Mouse (Mus musculus) erythroblast, embryonic 14.5 days (primary cell): ENCODE results near the gene Rragd. TPM values are rescaled to one million over a fixed set of nuclear protein-coding genes. Genes with fewer than 3 reads are reported as not detected.
A peak's percentile ranks its signal among the peaks of the same experiment; 100 is the strongest.

ENCODE experiments used
- H3K27me3 ChIP-seq: 2 replicates; pipeline ENCODE4 v1.6.1; 2012; ENCODE audit warnings: inconsistent platforms; ENCODE audit not compliant: control insufficient read depth
- H3K36me3 ChIP-seq: 2 replicates; pipeline ENCODE4 v1.6.1; 2012; ENCODE audit warnings: mild to moderate bottlenecking, inconsistent platforms; ENCODE audit not compliant: control insufficient read depth
- H3K4me1 ChIP-seq: 2 replicates; pipeline ENCODE4 v1.6.1; 2012; ENCODE audit warnings: inconsistent platforms; ENCODE audit not compliant: control insufficient read depth
- H3K4me3 ChIP-seq: replicated peaks from 2 replicates; pipeline ENCODE3; 2012; ENCODE audit warnings: moderate library complexity, mild to moderate bottlenecking, inconsistent platforms
- H3K9me3 ChIP-seq: 2 replicates; pipeline ENCODE4 v1.6.1; 2012; ENCODE audit warnings: low read length, inconsistent platforms, mixed read lengths; ENCODE audit not compliant: control insufficient read depth
- GATA1 ChIP-seq: IDR thresholded peaks from 2 replicates; pipeline ENCODE4 v1.6.1; 2012; ENCODE audit warnings: low read length, inconsistent platforms, mixed read lengths
- TAL1 ChIP-seq: IDR thresholded peaks from 3 replicates; pipeline ENCODE4 v1.6.1; 2012; ENCODE audit warnings: low read length, inconsistent platforms, mixed read lengths
- polyA plus RNA-seq: library from polyadenylated mRNA; stranded (reverse); fragments of >175 nt; gene quantifications from 2 replicates; pipeline ENCODE4 v1.2.3, GENCODE M21; 2012

The Rragd gene
- polyA plus RNA-seq, 1 experiment, result 0.34 TPM

- peaks cover 68% of the 10 kb centered on the region for H3K27me3 ChIP-seq
- H3K4me3 ChIP-seq, result peak overlapping the region; percentile 82
- no peak for TF ChIP-seq GATA1
- no peak for TF ChIP-seq TAL1
- H3K4me1 ChIP-seq, result peaks cover 83% of the 10 kb centered on the region
- peaks cover 6% of the 10 kb centered on the region; the same call in 1 of the 2 replicates for H3K36me3 ChIP-seq
- H3K9me3 ChIP-seq, result peaks cover 14% of the 10 kb centered on the region
Observed at GRCm38 (mm10) chr4:32984242-32984641, 1.4 kb downstream of the Rragd start.

DNA sequence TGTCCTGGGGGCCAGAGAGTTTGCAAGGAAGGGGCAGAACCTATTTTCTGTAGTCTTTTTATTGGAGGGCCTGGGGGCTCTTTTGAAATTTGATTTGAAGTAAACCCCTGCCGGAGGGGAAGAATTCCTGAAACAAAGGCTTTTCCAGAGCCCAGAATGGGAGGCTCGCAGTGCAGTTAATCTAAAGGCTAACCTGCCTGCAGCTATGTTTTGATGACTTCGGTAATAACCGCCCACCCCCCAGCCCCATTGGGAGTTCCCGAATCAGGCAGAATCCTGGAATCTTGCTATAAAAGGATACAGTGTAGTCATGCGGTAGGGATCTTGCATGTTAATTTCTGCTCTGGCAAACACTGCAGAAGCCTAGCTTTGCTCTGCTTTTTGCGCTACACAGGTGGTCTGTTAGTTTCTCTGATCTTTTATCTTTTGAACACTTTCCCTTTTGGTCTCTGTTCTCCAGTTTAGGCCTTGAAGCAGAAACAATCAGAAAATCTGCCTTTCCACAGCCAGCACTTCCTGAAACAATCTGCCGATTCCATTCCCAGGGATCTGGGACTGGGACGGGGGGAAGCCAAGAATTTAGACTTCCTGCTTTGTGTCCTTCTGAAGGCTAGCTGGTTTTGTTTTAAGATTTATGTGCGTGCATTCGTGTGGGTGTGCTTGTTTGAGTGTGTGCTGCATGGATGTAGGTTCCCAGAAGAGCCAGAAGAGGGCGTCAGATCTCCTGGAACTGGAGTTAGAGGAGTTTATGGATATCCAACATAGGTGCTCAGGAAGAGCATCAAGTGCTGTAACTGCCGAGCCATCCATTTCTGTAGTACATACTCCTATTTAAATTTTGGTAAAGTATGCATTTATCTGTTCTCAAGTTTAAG is 2.2 kb downstream of the Rragd start:
- Histone ChIP-seq H3K9me3 (peaks cover 14% of the 10 kb centered on the region), H3K27me3 (peaks cover 64% of the 10 kb centered on the region), H3K36me3 (peaks cover 6% of the 10 kb centered on the region; the same call in 1 of the 2 replicates), H3K4me1 (peaks cover 79% of the 10 kb centered on the region), H3K4me3 (peak overlapping the region; percentile 82)
- TF ChIP-seq TAL1 (no peak), GATA1 (no peak)

DNA sequence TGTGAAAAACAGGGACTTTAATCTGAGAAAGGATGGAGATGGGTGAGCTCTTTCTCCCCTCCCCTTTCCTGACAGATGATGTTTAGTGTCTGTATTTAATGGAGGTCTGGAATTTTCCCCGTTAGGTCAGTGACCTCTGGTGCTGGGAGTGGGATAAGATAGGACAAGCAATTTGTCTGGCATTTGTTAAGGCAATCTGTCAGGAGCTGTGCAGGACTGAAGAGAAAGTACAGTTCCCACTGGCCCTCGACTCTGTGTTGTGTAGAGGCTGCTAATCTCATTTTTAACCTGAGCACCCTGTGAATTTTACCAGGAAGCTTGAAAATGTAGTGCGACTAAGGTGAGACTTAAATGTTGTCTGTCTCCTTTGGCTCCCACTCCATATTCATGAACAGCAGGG is 2.8 kb downstream of the Rragd start:
- Histone ChIP-seq H3K4me3 (peak overlapping the region; percentile 82), H3K36me3 (peaks cover 6% of the 10 kb centered on the region; the same call in 1 of the 2 replicates)
- no peak for TF ChIP-seq GATA1

DNA sequence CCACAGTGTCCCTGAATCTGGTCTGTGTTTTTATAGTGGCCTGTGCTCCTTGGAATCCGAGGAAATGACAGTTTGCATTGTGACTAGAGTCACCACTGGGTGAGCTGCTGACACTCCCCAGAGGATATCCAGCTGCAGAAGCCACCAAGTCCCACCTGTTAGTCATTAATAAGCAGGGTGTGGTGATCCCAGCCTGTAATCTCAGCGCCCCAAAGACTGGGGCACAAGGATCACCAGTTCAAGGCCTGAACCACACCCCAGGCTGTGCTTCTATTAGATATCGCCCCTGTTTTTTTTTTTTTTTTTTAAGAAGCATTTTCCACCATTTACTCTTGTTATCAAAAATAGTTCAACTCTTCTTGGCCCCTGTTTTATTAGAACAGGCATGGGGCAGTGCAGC is 4.2 kb downstream of the Rragd start:
- Histone ChIP-seq H3K9me3 (peaks cover 14% of the 10 kb centered on the region), H3K4me1 (peaks cover 72% of the 10 kb centered on the region), H3K36me3 (peaks cover 6% of the 10 kb centered on the region; the same call in 1 of the 2 replicates), H3K27me3 (peaks cover 59% of the 10 kb centered on the region), H3K4me3 (peak overlapping the region; percentile 82)
- TF ChIP-seq GATA1, result peak; percentile 70
- peak; percentile 79 for TF ChIP-seq TAL1

More for the DNA sequence above, 2.8 kb downstream of the Rragd start:
- peaks cover 83% of the 10 kb centered on the region for H3K4me1 ChIP-seq
- peaks cover 14% of the 10 kb centered on the region for H3K9me3 ChIP-seq
- peaks cover 63% of the 10 kb centered on the region for H3K27me3 ChIP-seq

- H3K4me1 ChIP-seq, result peaks cover 53% of the 10 kb centered on the region
- no peak for TF ChIP-seq TAL1
- H3K4me3 ChIP-seq, result no peak overlapping the region
- H3K9me3 ChIP-seq, result peaks cover 10% of the 10 kb centered on the region
- H3K36me3 ChIP-seq, result peaks cover 6% of the 10 kb centered on the region; the same call in 1 of the 2 replicates
- H3K27me3 ChIP-seq, result peaks cover 37% of the 10 kb centered on the region
Observed at GRCm38 (mm10) chr4:32989346-32989745, 6.5 kb downstream of the Rragd start.

- TF ChIP-seq TAL1 (no peak), GATA1 (no peak)
- H3K36me3 ChIP-seq, result no peaks in the 10 kb centered on the region
- no peak overlapping the region for H3K4me3 ChIP-seq
- peaks cover 25% of the 10 kb centered on the region for H3K27me3 ChIP-seq
- peaks cover 4% of the 10 kb centered on the region; the same call in 1 of the 2 replicates for H3K9me3 ChIP-seq
- peaks cover 18% of the 10 kb centered on the region for H3K4me1 ChIP-seq
Observed at GRCm38 (mm10) chr4:32994168-32994567, 11.3 kb downstream of the Rragd start.

DNA sequence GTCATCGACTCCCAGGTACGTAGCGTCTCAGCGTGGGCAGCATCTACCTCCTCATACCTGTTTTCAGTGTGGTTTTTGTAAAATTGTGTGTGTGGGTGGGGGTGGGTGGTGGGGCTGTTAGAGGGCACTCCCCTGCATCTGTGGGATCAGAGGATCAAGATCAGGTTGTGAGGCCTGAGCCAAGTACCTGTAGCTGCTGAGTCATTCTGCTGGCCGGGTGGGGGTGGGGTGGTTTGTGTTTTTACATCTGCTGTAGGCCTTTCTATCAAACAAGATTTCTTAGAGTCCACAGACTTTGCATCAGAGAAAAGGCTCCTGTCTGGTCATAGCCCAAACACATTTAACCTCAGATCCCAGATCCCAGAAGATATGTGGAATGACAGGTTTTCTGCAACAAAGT is 13.2 kb downstream of the Rragd start:
- H3K4me3 ChIP-seq, result no peak overlapping the region
- H3K4me1 ChIP-seq, result peaks cover 7% of the 10 kb centered on the region
- H3K36me3 ChIP-seq, result no peaks in the 10 kb centered on the region
- TF ChIP-seq GATA1, result no peak
- no peak for TF ChIP-seq TAL1
- peaks cover 19% of the 10 kb centered on the region for H3K27me3 ChIP-seq
- peaks cover 4% of the 10 kb centered on the region; the same call in 1 of the 2 replicates for H3K9me3 ChIP-seq

DNA sequence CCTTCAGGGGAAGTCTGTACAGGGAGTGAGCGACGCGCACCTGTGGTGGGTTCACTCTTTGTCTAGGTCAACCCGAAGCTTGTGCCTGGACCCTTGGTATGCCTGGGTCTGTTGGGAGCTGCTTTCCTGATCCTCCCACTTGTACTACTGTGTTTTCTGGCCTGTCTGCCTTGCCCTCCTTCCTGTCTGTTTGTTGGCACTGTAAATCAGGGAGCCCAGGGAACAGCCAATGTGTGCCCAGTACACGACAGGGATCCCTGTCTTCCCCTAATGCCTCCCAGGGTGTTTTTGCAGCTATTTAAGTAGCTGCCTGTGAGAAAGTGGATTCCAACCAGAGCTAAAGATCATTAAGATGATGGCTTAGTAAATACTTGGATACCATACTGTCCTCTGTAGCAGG is 14.7 kb downstream of the Rragd start:
- no peaks in the 10 kb centered on the region for H3K36me3 ChIP-seq
- peaks cover 8% of the 10 kb centered on the region for H3K27me3 ChIP-seq
- TF ChIP-seq GATA1 (no peak), TAL1 (no peak)
- peaks cover 7% of the 10 kb centered on the region for H3K4me1 ChIP-seq
- H3K4me3 ChIP-seq, result no peak overlapping the region
- peaks cover 4% of the 10 kb centered on the region; the same call in 1 of the 2 replicates for H3K9me3 ChIP-seq

- Histone ChIP-seq H3K4me3 (no peak overlapping the region), H3K9me3 (peaks cover 4% of the 10 kb centered on the region; the same call in 1 of the 2 replicates)
- TF ChIP-seq TAL1 (no peak), GATA1 (no peak)
Observed at GRCm38 (mm10) chr4:32998996-32999395, 16.2 kb downstream of the Rragd start.

More at GRCm38 (mm10) chr4:32998996-32999395, 16.2 kb downstream of the Rragd start:
- Histone ChIP-seq H3K36me3 (no peaks in the 10 kb centered on the region), H3K4me1 (peaks cover 7% of the 10 kb centered on the region), H3K27me3 (peaks cover 8% of the 10 kb centered on the region)
